Mouse (Mus musculus) brain, embryonic 14.5 days (tissue): Measurements from ENCODE around the gene Vps16.

Experiments
- CTCF ChIP-seq: fragments of 200-500 bp; IDR thresholded peaks from 2 replicates; pipeline ENCODE4 v1.5.1; 2012; ENCODE audit warnings: inconsistent platforms, mild to moderate bottlenecking, moderate library complexity, borderline replicate concordance; ENCODE audit not compliant: insufficient read depth, insufficient read length; ENCODE audit errors: extremely low read depth
- POLR2A ChIP-seq: fragments of 200-500 bp; IDR thresholded peaks from 2 replicates; pipeline ENCODE4 v1.6.1; 2012; ENCODE audit warnings: mild to moderate bottlenecking, inconsistent platforms, borderline replicate concordance; ENCODE audit not compliant: poor library complexity, insufficient read depth, insufficient read length, severe bottlenecking; ENCODE audit errors: extremely low read depth

DNA sequence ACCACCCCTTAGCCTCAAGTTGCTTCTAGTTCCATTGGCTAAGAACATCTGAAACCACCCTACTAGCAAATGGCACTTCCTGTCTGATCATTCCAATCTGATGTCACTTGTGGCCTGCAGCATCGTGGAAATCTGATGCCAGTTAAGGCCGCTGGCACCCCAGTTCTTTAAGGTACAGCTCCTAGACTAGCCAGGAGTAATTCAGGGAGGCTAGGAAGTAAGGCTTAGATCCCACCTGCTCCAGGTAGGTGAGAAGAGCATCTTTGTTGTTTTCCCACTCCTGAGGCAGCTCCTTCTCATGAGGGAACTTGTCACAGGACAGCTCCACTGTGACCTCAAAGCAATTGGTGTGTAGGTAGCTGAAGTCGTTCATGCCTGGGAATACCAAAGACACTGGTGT, 31.3 kb upstream of the Vps16 start:
- TF ChIP-seq POLR2A (no peak), CTCF (no peak)
